Mouse (Mus musculus): ENCODE measurements at regions not wholly inside any gene's neighbourhood (a gene's known extent, or its start where the extent isn't known, plus 50 kb on each side); places are given as distances from the start of the nearest gene placed in this dataset.
A peak's percentile ranks its signal among the peaks of the same experiment; 100 is the strongest.
"Not testable (repeated sequence)": the region's sequence is repeated elsewhere in the genome, so short reads cannot be mapped to it uniquely, and the experiment has no call there.

DNA sequence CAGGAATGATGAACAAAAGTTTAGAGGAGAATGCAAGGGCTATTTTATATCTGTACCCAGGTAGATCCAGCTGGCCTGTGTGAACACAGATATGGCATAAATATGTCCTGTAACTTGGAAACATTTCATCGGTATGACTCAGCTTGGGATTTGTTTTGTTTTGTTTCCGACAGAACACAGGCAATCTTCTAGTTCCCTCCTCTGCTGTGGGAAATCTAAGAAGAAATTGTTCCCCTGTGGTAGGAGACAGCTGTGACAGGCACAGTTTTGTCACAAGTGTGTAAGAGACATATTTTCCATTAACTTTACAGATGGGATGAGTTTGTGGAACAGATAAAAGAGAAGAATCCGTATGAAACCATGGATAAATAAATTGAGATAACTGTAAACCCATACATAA is 687.0 kb downstream of the Tpm3-rs7 start:
- peak; percentile 10 to 48 for DNase-seq (ENCODE audit: low spot score in 2 of 2)

DNA sequence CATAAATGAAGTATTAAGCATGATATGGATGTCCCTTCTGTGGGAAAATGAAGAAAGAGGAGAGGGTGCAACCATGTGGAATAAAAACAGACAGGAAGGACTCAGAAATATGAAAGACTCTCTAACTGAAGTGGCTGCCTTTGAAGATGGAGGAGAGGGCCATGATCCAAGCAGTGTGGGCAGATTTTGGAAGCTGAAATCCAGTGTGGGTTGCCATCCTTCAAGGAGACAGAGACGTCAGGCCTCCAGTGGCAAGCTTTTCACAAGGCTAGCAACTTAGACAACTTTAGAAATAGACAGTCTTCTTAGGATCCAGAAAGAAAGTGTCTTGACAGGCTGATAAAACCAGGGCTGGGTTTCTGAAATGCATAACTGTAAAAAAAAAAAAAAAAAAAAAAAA is 688.0 kb downstream of the Tpm3-rs7 start:
- no peak for DNase-seq (ENCODE audit: low spot score in 2 of 2)

DNA sequence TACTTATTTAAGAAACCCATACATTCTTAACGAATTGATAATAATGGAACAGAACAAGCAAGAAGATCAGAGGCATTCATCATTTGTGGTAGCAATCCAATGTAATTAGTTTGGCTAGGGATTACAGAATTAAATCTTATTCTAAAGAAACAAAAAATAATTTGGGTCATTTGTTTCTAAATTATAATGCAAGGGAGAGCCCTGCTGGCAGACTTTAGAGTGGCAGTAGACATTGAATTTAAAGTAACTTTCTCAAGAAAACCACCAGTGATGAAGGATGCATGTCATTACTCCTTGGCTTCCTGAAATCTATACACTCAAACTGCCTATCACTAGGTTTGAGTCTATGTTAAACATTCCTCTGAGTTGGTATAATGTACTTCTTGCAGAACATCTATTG is 722.7 kb downstream of the Tpm3-rs7 start:
- peak in 1 of 2 experiments; percentile 14 for DNase-seq (ENCODE audit: low spot score in 2 of 2)

DNA sequence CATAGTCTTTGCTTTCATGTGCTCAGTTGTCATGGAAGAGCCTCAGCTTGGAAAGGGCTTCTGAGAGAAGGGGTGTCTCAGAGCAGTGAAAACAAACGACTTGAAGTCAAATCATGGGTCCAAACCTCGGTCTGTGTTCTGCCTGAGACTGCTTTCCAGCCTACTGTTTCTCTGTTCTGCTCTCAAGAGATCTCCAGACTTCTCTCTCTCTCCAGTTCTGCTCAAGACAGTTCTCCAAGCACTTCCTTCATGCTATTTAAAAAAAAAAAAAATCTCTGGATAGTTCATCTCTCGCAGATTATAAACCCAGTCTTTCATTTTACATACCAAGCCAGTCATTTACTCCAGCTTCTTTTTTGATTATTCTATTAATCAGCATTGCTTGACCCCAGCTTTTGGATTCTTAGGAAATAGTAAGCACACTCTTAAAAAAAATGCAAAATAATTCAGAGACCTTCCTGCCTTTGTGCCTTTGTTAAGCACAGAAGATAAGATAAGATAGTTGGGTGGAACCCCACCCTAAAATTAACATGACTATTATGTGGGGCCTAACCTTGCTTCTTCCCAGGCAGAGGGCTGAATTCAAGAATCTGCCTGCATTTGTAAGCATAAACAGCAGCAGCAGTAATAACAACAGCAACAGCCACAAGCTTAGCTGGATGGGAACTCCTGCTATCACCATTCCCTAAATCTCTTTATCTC is 724.4 kb downstream of the Tpm3-rs7 start:
- no peak for DNase-seq (ENCODE audit: low spot score in 2 of 2)

DNA sequence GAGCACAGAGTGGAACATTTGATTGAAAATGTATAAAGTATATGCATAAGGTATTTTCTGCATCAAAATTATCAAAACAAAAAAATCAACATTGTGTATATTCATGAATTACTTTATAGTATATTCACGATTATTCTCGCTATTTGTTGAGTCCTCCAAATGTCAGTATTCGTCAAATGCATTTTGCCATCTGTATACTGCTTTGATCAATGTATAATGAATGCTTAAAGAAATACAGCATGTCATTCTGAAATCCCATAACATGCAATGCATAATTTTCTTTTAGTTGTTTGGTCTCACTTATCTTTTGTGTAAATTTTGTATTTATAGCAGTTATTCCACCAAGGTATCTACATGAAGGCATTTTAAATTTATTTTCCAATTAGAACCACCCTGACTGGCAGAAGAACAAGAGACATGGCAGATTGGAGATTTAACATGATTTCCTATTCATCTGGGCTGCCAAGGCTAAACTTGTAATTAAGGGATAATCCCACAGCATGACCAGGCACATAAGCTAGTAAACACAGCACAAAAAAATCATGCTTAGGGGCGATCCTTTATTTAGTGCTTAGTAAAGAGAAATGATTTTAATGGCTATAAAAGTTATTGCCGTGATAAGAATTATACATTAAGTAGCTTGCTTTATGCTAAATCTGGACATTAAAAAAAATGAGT is 739.3 kb downstream of the Tpm3-rs7 start:
- DNase-seq (ENCODE audit: low spot score in 2 of 2): no peak

DNA sequence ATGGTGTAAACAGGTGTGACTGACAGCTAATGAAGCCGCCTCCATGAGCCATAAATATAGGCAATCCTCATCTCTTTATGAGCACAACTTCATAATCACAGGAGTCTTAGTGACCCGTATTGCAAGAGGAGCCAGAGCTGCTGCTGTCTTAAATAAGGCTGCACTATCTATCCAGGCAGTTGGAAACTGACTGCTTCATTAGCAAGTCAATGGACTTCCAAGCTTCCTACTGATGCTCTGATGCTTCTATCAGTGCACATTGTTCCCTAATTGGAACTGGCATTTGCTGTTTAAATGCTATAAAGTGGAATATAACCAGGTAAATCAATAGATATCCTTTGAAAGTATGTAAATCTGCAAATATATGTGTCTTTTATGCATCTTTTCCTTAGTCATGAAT is 746.9 kb downstream of the Tpm3-rs7 start:
- DNase-seq (ENCODE audit: low spot score in 2 of 2): no peak

DNA sequence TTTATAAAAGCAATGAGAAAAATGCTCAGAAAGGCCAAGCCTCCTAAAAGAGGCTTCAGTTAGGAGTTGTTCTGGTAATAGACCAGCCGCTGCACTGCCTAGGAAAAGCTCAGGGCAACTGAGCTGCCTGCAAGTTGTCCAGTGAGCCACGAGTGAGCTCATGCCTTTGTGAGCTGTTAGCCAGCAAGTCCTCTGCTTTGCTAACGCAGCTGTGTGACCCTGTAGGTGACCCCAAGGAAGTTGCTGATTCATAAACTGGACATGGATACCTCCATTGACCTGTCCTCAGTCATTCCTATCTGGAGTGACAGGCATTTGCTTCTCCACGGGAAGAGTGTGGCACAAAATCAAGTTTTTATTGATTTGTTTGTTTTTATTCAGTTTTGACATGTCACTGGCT is 748.2 kb downstream of the Tpm3-rs7 start:
- no peak for DNase-seq (ENCODE audit: low spot score in 2 of 2)

DNA sequence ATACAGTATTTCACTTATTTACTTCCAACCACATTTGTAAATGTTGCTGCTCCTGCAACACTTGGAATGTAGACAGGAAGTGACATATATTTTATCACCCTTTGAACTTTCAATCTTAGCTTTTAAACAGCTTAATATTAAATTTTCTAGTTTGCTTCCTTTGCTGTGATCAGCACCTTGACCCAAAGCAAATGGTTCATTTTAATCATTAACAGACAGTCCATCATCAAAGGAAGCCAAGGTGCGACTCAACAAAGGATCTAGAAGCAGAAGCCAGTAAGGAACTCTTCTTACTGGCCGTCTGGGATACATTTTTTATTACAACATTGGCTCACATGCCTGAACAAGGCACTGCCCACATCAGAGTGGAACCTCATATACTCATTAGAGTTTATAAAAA is 758.8 kb downstream of the Tpm3-rs7 start:
- no peak for DNase-seq (ENCODE audit: low spot score in 2 of 2)

DNA sequence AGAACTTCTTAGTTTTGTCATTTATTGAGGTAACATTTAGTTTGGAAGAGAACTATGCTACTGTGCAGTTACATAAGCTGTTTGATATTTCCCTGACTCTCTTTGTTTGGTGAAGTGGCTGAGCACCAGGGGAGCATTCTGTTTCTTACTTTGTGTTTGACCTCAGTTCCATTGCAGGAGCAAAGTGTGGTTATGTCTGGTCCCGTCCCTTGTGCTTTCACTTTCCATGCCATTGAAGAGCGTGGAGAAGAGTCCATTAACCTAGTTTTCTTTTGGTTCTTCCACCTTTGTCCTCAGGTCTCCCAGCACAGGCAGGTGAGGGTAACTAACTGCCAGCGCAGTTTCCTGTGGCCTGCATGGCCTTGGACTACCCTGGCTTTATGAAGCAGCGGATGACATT is 759.6 kb downstream of the Tpm3-rs7 start:
- no peak for DNase-seq (ENCODE audit: low spot score in 2 of 2)

DNA sequence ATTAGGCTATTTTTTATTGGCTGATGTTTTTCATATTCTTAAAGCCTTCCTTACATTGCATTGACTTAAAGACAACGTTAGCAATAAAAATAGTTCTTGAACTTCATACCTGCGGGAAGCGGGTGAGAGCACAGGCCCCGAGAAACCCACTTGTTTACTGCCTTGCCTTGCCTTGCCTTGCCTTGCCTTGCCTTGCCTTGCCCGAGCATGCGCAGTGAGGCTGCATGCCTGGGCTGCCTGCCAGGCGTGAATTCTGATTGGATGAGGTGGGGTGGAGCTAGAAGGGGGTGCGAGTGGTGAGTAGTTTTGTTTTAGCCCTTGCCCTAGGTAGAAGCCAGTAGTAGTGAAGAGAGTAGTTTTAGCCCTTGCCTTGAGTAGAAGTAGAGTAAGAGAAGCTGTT is 792.4 kb downstream of the Tpm3-rs7 start:
- no peak for DNase-seq (ENCODE audit: low spot score in 2 of 2)

DNA sequence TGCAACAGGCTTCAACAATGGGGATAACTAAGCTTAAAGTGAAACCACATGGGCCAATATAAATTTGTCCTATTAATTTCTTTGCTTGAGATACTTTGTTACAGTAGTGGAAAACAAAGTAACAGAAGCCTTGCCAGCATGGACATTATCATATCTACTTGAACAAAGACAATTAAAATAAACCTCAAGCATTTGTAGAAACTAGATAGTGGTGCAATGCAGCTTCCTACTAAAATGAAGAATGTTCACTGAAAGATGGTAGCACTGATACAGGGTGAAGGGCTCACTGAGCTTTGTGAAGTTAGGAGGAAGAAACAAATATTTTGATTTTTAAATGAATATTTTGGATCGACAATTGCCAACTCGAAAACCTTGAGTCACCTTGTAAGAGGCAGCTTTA is 814.1 kb downstream of the Tpm3-rs7 start:
- DNase-seq (ENCODE audit: low spot score in 2 of 2): no peak

DNA sequence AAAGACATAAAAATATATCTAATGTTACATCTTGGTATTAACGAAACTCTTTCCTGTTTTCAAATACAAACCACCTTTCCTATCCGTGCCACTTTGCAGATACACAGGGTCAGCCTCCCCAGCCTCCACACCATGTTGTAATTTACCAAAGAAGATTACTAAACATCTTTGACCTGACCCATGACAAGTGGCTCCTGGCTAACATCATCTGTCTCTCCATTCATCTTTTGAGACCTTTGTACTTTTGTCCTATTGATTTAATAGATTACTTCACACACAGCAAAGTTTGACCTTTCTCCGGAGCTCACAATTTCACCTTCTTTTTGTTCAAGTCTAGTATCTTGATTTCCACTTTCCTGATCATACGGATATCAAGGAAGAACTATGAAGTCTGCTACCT is 851.6 kb downstream of the Tpm3-rs7 start:
- no peak for DNase-seq (ENCODE audit: low spot score in 2 of 2)

DNA sequence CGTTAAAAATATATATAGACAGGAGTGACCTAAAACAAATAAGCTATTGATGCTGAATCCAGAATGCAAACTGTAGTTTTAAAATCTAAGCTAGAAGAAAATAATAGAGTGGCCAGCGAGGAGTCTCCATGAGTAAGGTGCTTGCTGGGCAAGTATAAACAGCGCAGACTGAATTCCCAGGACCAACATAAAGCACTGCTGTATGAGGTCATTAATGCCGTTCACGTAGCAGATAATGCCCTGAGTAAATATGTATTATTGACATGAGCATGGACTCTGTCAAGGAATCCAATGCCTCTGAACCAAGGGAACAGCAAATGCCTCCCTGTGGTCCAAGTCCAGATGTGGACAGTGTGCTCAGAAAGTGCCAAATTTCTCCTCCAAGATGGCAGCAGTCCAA is 876.4 kb upstream of the Gpc5 start:
- no peak for DNase-seq (ENCODE audit: low spot score in 2 of 2)

DNA sequence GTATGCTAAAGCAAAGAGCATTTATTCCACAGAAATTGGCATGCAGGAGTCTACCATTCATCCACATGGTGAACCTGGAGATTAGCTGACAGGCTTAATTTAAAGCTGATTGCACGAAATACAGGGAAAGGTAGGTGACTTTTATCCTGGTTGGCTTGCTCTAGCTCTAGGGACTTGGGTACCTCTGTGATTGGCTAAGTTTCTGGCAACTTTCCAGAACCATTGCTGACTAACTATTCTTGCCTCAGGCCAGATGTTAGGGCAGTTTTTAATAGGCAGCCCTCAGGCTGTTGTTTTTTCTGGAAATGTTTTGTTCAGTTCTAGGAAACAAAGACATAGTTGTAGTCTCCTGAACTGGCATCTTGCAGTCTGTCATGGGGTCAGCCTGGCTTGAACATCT is 871.1 kb upstream of the Gpc5 start:
- DNase-seq (ENCODE audit: low spot score in 2 of 2): no peak

DNA sequence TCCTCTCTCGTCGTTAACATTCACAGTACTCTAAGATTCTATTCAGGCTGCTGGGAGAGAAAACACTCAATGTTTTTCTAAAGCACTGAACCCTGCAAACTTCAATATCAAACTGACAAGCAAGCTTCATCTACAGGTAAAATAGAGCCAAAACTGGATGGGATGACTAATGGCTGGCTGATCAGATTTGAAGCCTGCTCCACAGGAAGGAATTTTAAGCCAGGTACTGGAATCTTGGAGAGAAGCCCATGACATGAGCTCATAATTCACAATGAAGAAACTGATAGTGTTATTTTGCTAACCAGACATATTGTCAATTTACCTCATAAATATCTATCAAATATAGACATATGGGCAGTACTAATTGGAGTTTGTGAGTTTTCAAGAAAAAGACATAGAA is 861.3 kb upstream of the Gpc5 start:
- DNase-seq (ENCODE audit: low spot score in 2 of 2): no peak

DNA sequence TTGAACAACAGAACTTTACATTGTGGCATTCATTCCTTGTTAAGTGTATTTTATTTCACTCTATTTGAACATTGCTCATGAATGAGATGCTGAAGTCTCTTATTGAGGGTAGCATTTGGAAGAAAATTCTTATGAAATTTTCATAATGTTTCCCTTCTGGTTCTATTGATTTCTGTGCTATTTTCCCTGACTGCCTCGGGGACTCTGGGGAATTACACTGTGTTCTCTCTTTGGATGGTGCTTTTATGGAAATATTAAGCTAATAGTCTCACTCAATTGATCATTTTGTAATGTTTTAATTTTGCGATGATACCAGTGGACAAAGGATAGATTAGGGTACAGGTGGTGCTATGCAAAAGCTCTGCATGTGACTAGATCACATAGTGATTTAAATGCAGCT is 837.0 kb upstream of the Gpc5 start:
- DNase-seq (ENCODE audit: low spot score in 2 of 2): no peak

DNA sequence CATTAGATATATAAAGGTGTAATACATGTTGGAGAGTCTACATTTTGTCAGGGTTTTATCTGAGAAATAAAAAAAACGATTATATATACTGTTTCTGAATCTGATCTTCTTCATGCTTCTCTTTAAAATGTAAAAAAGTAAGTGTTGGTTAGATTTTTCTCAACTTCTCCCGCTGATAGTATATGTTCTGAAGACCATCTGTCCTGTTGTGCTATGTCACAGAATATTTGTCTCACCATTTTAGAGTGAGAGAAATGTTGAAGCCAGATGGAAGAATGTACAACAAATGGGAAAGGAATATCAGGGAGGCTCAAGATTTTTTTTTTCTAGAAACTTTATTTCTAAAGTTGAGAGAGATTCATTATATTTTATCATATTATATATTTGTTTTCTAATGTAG is 830.4 kb upstream of the Gpc5 start:
- no peak for DNase-seq (ENCODE audit: low spot score in 2 of 2)

DNA sequence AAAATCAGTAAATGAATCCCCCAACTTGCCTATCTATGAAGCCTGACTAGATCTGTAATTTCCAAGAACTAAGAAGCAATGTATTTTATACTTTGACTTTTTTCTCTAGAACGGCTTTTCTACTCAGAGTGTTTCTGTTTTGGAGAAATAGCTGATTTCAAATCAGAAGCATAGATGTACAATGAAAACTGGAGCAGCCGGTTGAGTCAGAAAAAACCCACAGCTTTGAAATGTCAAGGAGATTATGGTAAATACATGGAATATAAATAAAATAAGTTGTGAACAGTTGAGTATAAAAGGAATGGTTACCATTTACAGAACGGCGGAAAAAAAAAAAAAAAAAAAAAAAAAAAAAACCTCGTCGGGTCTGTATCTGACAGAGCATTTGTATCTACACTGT is 791.4 kb upstream of the Gpc5 start:
- no peak for DNase-seq (ENCODE audit: low spot score in 2 of 2)

DNA sequence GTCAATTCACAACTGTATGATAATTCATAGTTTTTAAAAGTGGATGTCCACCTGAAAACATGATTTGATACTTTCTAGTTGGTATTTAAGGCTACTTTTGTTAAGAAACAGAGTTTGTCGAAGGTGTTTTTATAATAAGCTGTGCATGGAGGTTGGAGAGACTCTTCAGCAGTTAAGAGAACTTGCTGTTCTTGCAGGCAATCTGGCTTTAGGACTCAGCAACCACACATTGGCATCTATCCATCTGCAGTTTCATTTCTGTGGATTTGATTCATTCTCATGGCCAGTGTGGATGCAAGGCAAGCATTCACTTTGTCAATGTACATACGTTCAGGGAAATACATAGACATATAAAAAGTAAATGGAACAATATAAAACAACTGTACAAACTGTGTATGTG is 784.5 kb upstream of the Gpc5 start:
- peak in 1 of 2 experiments; percentile 17 for DNase-seq (ENCODE audit: low spot score in 2 of 2)

DNA sequence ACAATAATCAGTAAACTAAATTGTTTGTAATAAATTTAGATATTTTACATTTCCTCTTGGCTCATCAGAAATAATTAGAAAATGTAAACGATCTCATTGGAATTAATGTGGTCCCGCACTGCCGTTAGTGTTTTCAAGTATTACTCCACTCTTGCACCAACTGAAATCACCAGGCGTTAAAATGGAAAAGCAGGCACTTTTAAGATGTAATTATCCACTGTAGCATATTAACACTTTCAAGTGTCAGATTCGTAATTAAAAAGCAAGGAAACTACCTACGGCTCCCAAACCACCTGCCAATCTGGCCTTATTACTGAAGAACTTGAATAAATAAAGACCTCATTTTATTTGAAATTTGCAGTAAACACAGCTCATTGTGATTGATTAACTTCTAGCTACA is 759.4 kb upstream of the Gpc5 start:
- no peak for DNase-seq (ENCODE audit: low spot score in 2 of 2)

DNA sequence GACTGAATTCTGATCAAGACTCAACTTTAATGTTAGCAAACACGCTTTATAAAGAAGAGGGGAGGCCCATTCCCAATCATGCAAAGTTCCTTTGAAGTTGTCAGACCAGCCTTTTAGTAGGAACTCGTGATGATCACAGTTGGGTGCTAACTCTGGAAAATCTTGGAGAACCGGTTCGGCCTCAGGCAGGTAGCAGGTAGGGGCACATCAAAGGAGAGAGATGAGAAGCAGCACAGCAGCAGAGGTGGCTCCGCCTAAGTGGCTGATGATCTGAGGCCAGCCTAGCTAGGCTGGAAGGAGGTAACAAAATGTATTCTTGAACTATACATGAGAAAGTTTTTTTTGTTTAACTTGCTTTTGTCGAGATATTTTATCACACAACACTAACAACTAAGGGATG is 742.7 kb upstream of the Gpc5 start:
- DNase-seq (ENCODE audit: low spot score in 2 of 2): no peak

DNA sequence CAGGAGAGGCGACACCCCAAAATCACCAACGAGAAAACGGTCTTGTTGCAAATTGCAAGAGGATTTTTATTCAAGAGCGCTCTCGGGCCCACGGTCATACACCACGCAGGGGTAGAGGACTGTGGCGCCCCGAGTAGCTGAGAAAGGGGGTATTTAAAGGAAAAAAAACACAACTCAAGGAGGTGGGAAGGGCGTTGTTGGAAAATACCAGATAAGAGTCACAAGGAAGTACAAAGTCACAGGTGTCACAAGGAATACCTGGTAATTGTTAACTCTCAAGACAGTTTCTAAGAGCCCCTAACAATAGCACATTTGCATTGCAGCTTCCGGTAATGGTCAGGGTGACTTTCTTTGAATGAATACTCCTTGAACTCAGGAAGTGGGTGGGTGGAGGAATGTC is 742.2 kb upstream of the Gpc5 start:
- not testable (repeated sequence) for DNase-seq (ENCODE audit: low spot score in 2 of 2)

DNA sequence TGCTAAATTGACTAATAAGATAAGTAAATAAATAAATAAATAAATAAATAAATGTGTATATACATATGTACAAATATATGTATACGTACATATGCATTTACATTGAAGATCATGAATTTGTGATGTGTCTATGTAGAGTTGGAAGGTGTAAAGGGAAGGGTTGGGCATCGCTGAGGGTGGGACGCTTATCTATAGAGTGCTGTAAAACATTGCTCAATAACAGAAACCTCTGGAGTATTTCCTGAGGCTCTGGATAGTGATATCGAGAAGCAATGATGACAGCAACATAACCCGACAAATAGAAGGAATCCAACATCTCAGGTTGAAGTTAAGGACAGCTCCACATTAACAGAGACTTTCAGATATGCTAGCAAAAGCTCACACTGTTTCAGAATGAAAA is 739.7 kb upstream of the Gpc5 start:
- DNase-seq (ENCODE audit: low spot score in 2 of 2): no peak
